Mouse (Mus musculus): Measurements from ENCODE around the gene Yeats2.

Yeats2 gene

DNA sequence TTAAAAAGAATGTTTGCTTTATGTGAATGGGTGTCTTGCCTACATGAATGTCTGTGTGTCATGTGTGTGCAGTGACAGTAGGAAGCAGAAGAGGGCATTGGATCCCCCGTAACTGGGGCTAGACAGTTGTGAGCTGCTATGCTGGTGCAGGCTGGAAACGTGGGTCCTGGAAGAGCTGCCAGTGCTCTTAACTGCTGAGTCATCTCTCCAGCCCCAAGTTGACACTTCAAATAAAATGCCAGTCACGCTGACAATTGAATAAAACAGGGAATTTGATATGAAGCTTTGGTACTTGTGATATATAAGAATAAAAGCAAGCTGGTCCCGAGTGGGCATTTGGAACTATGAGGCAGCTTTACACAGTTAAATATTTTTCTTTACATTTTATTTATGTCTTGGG, 139.4 kb downstream of the Yeats2 start:
- no peak for DNase-seq (ENCODE audit: extremely low read depth, low read depth)
